Mouse (Mus musculus): Measurements from ENCODE around the gene Tbc1d9. TPM values are rescaled to one million over a fixed set of nuclear protein-coding genes. Genes with fewer than 3 reads are reported as not detected.

Gene Tbc1d9
- polyA plus RNA-seq, 1 experiment from 2014 or later, result 1.7 TPM

DNA sequence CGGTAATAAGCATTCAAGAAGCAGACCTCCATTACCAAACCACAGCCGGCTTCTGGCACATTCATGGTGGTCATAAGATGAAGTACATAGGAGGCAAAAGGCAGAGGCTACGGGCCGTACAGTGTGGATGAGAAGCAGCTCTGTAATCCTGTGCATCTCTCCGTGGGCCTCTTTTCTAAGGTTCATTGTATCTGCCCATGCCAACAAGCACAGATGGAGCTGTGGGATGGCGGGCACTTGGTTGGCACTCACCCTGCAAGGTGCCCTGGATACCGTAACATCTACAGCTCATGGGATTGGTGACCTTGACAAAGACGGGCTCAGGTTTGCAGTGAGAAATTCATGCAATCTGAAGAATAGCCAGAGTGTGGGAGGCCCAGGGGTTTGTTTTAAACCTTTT, 54.2 kb downstream of the Tbc1d9 start:
- no peak for DNase-seq (ENCODE audit: low spot score)
- Histone ChIP-seq H3K4me3 (no peak overlapping the region), H3K36me3 (no peaks in the 10 kb centered on the region), H3K27ac (no peak overlapping the region), H3K27me3 (ENCODE audit: low read depth, poor library complexity, severe bottlenecking) (no peaks in the 10 kb centered on the region), H3K9me3 (replicated peaks) (no peaks in the 10 kb centered on the region), H3K4me1 (no peaks in the 10 kb centered on the region)
- 91% methylated on average over 8 of the region's 8 CpGs for WGBS

DNA sequence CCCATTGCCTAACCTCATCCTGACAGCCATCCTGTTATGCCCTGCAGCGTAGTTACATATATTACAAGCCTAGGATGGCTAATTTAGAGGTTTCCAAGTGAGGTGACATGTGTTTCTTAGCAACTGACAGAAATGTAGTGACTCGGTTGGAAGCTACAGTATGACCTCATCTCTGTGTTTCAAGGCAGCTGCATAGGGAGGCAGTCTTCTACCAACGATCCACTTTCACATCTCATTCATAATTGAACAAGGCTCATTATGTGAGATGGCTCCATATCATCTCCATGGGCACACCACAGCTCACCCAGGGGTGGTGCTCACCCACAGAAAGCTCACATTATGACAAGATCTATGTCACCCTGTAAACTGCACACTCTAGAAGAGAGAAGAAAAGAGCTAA, 55.6 kb downstream of the Tbc1d9 start:
- Histone ChIP-seq H3K9me3 (replicated peaks) (no peaks in the 10 kb centered on the region), H3K4me3 (no peak overlapping the region), H3K27ac (no peak overlapping the region), H3K27me3 (ENCODE audit: low read depth, poor library complexity, severe bottlenecking) (no peaks in the 10 kb centered on the region), H3K36me3 (no peaks in the 10 kb centered on the region), H3K4me1 (no peaks in the 10 kb centered on the region)
- no peak for DNase-seq (ENCODE audit: low spot score)
- 88% methylated on average over 3 of the region's 3 CpGs for WGBS

DNA sequence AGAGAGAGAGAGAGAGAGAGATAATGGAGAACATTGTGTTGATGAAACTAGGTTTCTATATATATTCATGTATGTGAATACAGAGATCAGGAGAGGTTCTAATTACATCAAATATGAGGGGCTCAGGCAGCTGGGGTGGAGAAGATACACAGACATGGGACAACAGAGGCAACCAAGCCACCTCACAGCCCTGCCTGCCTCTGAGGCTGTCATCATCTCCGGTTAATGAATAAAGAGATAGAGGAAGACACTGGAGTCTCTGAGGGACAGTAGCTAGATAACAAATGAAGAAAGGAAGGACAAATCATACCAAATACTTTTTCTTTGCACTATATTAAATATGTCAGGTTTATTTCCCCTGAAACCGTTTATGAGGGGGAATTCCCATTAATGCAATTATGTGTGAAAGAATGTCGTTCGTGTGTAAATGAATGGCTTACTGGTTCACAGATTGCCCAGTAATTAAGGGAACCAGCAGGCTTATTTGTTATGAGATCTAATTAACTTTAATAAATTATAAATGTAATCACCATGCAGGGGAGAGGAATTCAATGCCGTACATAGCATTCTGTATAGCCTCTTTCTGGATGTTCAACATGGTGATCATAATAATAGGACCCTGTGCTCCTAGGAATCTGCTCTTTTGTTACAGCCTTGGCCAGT, 59.7 kb downstream of the Tbc1d9 start:
- H3K27ac ChIP-seq, result no peak overlapping the region
- DNase-seq (ENCODE audit: low spot score), result no peak
- no peaks in the 10 kb centered on the region for H3K36me3 ChIP-seq
- WGBS, result 84% methylated on average over 5 of the region's 5 CpGs
- no peaks in the 10 kb centered on the region for H3K9me3 ChIP-seq (replicated peaks)
- no peaks in the 10 kb centered on the region for H3K27me3 ChIP-seq (ENCODE audit: low read depth, poor library complexity, severe bottlenecking)
- no peaks in the 10 kb centered on the region for H3K4me1 ChIP-seq
- no peak overlapping the region for H3K4me3 ChIP-seq

DNA sequence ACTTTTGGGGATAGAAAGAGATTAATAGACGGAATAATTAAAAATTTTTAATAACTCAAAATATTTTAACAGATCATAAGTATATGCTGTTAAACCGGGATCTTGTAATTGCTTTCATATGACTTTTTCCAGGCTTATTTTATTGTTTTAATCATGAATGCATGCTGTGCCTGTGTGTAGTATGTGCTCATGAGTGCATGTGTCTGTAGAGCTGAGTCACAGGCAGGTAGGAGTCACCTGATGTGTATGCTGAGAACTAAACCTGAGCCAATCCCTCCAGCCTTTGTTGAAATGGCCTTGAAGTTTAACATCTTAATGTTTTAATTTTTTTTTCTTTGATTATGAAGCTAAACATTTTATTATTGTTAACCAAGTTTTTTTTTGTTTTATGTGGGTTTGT, 60.4 kb downstream of the Tbc1d9 start:
- 89% methylated on average over 2 of the region's 2 CpGs for WGBS
- H3K27me3 ChIP-seq (ENCODE audit: low read depth, poor library complexity, severe bottlenecking), result no peaks in the 10 kb centered on the region
- H3K27ac ChIP-seq, result no peak overlapping the region
- H3K9me3 ChIP-seq (replicated peaks), result no peaks in the 10 kb centered on the region
- H3K36me3 ChIP-seq, result no peaks in the 10 kb centered on the region
- H3K4me3 ChIP-seq, result no peak overlapping the region
- H3K4me1 ChIP-seq, result no peaks in the 10 kb centered on the region
- no peak for DNase-seq (ENCODE audit: low spot score)

DNA sequence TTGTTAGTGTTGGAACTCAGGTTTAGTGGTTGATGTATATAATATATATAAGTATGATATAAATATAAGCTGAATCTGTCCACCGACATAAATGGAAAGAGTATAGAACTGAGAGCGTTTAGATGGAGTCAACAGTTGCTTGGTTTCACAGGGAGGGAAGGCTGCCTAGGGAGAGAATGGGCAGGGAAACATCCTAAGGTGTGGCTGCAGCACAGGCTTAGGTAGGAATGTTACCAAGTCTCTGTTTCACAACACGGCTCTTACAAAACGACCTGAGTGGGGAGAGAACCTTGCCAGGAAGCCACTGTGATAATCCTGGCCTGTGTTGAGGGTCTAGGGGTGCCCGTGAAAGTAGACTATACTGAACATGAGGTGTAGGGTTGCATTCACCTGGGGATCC, 62.2 kb downstream of the Tbc1d9 start:
- Histone ChIP-seq H3K4me1 (no peaks in the 10 kb centered on the region), H3K36me3 (no peaks in the 10 kb centered on the region), H3K27me3 (ENCODE audit: low read depth, poor library complexity, severe bottlenecking) (no peaks in the 10 kb centered on the region), H3K27ac (no peak overlapping the region), H3K4me3 (no peak overlapping the region), H3K9me3 (replicated peaks) (no peaks in the 10 kb centered on the region)
- DNase-seq (ENCODE audit: low spot score), result no peak
- 87% methylated on average over 5 of the region's 5 CpGs for WGBS

DNA sequence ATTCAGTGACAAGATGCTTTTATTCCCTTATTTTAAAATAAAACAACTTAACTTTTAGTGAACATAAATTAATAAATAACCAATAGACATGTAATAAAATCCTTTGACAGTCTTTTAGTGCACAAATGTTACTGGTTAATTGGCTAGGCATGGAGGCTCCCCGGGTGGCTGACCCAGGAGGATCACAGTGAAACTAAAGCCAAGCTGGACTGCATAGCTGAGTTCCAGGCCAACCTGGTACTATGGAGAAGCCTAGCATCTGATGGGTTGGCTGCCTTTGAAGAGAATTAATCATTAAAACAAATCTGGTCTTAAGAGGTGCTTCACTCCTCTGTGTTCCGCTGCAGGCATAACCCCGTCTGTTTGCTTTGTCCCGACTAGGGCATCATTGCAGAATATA, 67.9 kb downstream of the Tbc1d9 start:
- Histone ChIP-seq H3K36me3 (peaks cover 8% of the 10 kb centered on the region; the same call in 1 of the 2 replicates), H3K9me3 (replicated peaks) (no peaks in the 10 kb centered on the region), H3K4me1 (no peaks in the 10 kb centered on the region), H3K4me3 (no peak overlapping the region), H3K27me3 (ENCODE audit: low read depth, poor library complexity, severe bottlenecking) (no peaks in the 10 kb centered on the region), H3K27ac (no peak overlapping the region)
- 90% methylated on average over 4 of the region's 4 CpGs for WGBS
- no peak for DNase-seq (ENCODE audit: low spot score)

DNA sequence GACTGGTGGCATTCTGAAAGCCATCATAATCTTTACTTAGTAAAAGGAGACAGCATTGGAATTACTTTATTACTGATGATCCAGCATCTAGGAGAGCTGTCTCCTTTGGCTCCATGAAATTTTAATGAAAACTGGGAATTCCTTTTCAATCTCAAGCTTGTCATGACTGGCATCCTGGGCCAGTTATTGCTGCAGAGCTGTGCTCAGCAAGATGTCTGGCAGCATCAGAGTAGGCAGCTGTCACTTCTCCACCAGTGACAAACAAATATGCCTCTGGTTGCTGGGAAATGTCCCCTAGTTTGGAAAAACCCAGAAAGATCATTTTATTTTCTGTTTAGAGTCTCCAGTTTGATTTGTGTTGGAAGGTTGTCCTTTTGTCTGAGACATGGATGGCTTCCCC, 74.2 kb downstream of the Tbc1d9 start:
- no peak for DNase-seq (ENCODE audit: low spot score)
- no peaks in the 10 kb centered on the region for H3K27me3 ChIP-seq (ENCODE audit: low read depth, poor library complexity, severe bottlenecking)
- H3K4me1 ChIP-seq, result no peaks in the 10 kb centered on the region
- no peak overlapping the region for H3K4me3 ChIP-seq
- H3K9me3 ChIP-seq (replicated peaks), result no peaks in the 10 kb centered on the region
- no peak overlapping the region for H3K27ac ChIP-seq
- H3K36me3 ChIP-seq, result peaks cover 8% of the 10 kb centered on the region

DNA sequence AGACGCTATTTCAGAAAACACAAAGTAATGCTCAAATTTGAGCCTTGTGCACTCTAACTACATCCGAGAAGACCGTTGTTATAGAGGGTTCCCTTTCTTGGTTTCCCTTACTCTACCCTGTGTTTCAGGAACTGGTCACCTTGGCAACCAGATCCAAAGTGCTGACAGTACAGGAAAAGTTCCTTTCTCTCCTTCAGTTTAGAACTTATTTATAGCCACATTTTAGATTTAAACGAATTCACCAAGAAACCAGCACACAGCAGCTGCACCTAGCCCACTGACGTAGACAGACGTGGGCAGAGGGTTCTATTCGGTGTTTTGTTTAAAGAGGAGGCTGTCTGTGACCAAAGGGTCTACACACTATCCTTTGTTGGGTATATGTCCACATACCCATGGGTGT, 79.0 kb downstream of the Tbc1d9 start:
- Histone ChIP-seq H3K27me3 (ENCODE audit: low read depth, poor library complexity, severe bottlenecking) (no peaks in the 10 kb centered on the region), H3K4me3 (no peak overlapping the region), H3K9me3 (replicated peaks) (no peaks in the 10 kb centered on the region), H3K36me3 (peaks cover 6% of the 10 kb centered on the region), H3K4me1 (no peaks in the 10 kb centered on the region), H3K27ac (no peak overlapping the region)
- DNase-seq (ENCODE audit: low spot score), result no peak
- WGBS, result 90% methylated on average over 7 of the region's 7 CpGs

DNA sequence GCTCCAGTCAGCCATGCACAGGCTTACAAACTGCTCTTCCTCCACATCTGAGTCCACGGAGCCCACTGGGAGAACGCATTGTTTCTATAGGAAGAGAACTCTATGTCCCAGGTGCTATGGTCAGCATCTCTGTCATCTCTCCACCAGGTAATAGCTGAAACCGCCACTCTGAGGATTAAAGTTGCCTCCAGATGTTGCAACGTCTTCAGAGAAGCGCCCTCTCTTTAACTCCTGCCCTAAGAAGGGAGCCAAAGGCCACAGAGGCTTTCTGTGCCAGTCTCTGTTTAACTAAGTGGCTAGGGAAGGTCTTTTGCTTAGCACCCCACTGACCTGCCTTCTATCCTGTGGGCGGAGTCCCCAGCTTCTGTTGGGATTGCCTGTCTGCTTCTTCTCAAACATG, 85.7 kb downstream of the Tbc1d9 start:
- H3K4me3 ChIP-seq, result no peak overlapping the region
- no peak for DNase-seq (ENCODE audit: low spot score)
- no peaks in the 10 kb centered on the region for H3K27me3 ChIP-seq (ENCODE audit: low read depth, poor library complexity, severe bottlenecking)
- no peaks in the 10 kb centered on the region for H3K4me1 ChIP-seq
- H3K27ac ChIP-seq, result no peak overlapping the region
- no peaks in the 10 kb centered on the region for H3K9me3 ChIP-seq (replicated peaks)
- WGBS, result 93% methylated on average over 6 of the region's 6 CpGs
- peaks cover 7% of the 10 kb centered on the region for H3K36me3 ChIP-seq

DNA sequence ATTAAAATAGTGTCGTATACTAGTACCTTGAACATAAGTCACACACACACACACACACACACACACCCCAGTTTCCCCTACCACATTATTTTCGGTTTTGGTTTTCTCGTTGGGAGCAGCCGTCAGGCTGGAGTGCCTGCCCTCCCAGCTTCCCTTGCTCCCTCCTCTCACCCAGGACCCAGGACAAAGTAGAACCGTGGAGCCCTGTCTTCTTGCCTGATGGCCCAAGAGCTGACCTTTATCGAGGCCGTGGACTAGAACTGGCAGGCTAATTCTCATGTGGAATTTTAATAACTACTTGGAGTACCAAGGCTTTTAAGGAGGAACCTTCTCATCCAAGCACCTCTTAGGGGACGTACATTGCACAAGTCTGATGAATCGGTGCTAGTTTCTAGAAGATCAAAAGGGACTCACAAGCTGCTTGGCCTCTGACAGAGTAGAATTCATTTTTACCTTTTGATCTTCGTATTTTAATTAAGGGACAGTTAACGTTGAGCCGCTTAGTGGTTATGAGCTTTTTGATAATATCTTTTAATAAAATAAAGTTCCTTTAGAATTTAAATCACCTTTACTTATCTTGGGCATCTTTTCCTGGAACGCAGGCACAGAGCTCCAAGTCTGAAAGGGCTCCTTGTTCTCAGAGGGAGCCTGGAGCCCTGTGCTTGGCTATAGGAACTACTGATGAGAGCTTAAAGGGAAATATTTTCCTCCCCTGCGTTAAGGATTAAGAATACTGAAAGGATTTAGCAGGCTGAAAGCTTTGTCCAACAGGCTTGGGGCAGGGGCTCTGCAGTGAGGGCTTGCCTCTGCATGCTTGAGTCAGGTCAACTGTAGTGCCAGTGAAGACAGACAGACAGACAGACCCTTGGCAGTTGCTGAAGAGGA, 86.5 kb downstream of the Tbc1d9 start:
- no peak overlapping the region for H3K27ac ChIP-seq
- H3K9me3 ChIP-seq (replicated peaks), result no peaks in the 10 kb centered on the region
- DNase-seq (ENCODE audit: low spot score), result no peak
- H3K4me3 ChIP-seq, result no peak overlapping the region
- no peaks in the 10 kb centered on the region for H3K27me3 ChIP-seq (ENCODE audit: low read depth, poor library complexity, severe bottlenecking)
- H3K4me1 ChIP-seq, result no peaks in the 10 kb centered on the region
- 76% methylated on average over 14 of the region's 14 CpGs for WGBS
- peaks cover 8% of the 10 kb centered on the region for H3K36me3 ChIP-seq

DNA sequence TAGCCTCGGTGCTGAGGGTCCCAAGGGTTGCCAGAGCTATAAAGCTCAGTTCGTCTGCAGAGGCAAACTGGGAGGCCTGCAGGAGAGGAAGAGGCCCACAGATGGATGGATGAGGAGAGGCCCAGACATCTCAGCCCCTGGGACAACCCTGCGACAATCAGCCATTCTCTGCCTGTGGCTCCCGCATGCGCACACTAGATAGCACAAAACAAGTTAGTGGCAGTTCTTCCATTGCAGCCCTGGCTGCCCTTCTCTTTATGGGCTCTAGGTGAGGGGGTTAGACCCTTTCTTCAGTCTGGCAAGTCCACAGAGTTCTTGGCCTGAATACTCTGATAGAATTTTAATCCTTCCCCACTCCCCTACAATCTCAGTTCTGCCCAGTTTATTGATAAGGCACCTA, 87.6 kb downstream of the Tbc1d9 start:
- Histone ChIP-seq H3K9me3 (replicated peaks) (no peaks in the 10 kb centered on the region), H3K27ac (no peak overlapping the region), H3K27me3 (ENCODE audit: low read depth, poor library complexity, severe bottlenecking) (no peaks in the 10 kb centered on the region), H3K4me3 (no peak overlapping the region), H3K36me3 (peaks cover 8% of the 10 kb centered on the region), H3K4me1 (no peaks in the 10 kb centered on the region)
- 88% methylated on average over 5 of the region's 5 CpGs for WGBS
- DNase-seq (ENCODE audit: low spot score), result no peak

DNA sequence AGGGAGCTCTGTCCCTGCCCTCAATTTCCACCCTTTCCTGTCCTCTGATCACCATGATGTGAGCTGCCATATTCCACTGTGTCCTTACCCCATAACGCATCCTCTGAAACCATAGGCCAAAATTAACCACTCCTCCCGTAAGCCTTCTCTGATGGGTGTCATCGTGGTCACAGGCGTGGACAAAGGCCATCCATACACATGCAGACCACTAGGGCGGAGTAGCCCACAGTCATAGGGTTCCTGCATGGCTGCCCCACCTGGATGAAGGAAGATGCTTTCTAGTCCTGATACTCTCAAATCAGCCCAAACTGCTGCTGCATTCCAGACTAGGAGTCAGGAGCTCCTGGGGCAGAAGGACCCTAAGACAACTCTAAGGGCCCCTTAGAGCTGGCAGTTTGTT, 92.5 kb downstream of the Tbc1d9 start:
- H3K9me3 ChIP-seq (replicated peaks), result no peaks in the 10 kb centered on the region
- no peak for DNase-seq (ENCODE audit: low spot score)
- peaks cover 13% of the 10 kb centered on the region for H3K36me3 ChIP-seq
- H3K27ac ChIP-seq, result no peak overlapping the region
- no peaks in the 10 kb centered on the region for H3K4me1 ChIP-seq
- 91% methylated on average over 5 of the region's 5 CpGs for WGBS
- H3K4me3 ChIP-seq, result no peak overlapping the region
- no peaks in the 10 kb centered on the region for H3K27me3 ChIP-seq (ENCODE audit: low read depth, poor library complexity, severe bottlenecking)

DNA sequence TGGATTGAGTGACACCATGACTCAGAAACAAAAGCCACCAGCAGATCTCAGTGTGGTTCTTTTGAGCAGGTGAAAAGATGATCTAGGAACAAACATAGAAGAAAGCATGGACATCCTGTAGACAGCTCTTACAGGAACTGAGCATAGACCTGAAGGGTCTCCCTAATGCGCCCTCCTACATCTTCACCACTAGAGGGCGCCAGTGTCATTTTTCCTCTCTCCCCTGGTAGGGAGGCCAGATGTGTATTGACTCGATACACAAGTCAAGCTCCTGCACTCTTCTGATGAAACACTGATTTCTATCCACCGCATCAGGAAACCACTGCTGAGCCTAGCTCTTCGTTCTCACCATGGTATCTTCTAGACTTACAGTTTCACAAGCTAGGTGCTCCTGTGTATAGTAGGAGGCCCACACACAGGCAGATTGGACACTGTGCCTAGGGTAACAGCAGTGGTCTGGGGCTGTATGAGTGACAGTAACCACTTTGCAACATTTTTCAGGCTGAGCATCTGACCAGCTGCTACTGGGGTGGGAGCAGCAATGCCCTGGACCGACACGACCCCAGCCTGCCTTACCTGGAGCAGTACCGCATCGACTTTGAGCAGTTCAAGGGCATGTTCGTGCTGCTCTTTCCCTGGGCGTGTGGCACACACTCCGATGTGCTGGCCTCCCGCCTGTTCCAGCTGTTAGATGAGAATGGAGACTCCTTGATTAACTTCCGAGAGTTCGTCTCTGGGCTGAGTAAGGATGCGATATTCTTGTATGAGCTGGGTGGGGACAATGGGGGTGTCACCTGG, 95.5 kb downstream of the Tbc1d9 start:
- Histone ChIP-seq H3K36me3 (peaks cover 11% of the 10 kb centered on the region), H3K27ac (no peak overlapping the region), H3K9me3 (replicated peaks) (no peaks in the 10 kb centered on the region), H3K4me3 (no peak overlapping the region), H3K27me3 (ENCODE audit: low read depth, poor library complexity, severe bottlenecking) (no peaks in the 10 kb centered on the region), H3K4me1 (no peaks in the 10 kb centered on the region)
- 73% methylated on average over 16 of the region's 16 CpGs for WGBS
- peak; percentile 82 for DNase-seq (ENCODE audit: low spot score)

Measured in limb, embryonic 10.5 days (tissue).